Mouse (Mus musculus): ENCODE results near the gene Dnaaf5. TPM values are rescaled to one million over a fixed set of nuclear protein-coding genes. Genes with fewer than 3 reads are reported as not detected.

Gene Dnaaf5
- 9.5 and 12.5 TPM in 2 replicates for polyA plus RNA-seq (2016; fragmentation: Nextera tagmentation; extraction: Ambion mirVana)

GRCm38 (mm10) chr5:139149681-139150602 is at the start of gene Dnaaf5, which contains the start of gene Prkar1b:
Gene Dnaaf5, plus strand, starts transcription at chr5:139150223.
Gene Prkar1b, minus strand, starts transcription at chr5:139150001.
- WGBS: under 1% methylated on average over 87 of the region's 87 CpGs
- Histone ChIP-seq H3K9me3 (no peaks in the 10 kb centered on the region), H3K4me3 (peak within 1 kb of the TSS; percentile 94), H3K4me1 (peaks cover 19% of the 10 kb centered on the region), H3K27me3 (ENCODE audit: insufficient read depth, poor library complexity, severe bottlenecking) (no peaks in the 10 kb centered on the region), H3K27ac (peak within 1 kb of the TSS; percentile 87), H3K36me3 (peaks cover 36% of the 10 kb centered on the region)
- DNase-seq (ENCODE audit: low spot score): peak; percentile 100

- Histone ChIP-seq H3K36me3 (no peaks in the 10 kb centered on the region), H3K9me3 (no peaks in the 10 kb centered on the region), H3K4me1 (peaks cover 16% of the 10 kb centered on the region), H3K27me3 (ENCODE audit: insufficient read depth, poor library complexity, severe bottlenecking) (0 out of 2 replicates have a peak, but pooled peaks cover 4% of the 10 kb centered on the region), H3K27ac (0 out of 2 replicates have a peak overlapping the region, but pooled peaks have one; percentile 24), H3K4me3 (no peak overlapping the region)
- 59% methylated on average over 6 of the region's 6 CpGs for WGBS
- no peak for DNase-seq (ENCODE audit: low spot score)
Observed at GRCm38 (mm10) chr5:139101783-139102182, 48.2 kb upstream of the Dnaaf5 start.

GRCm38 (mm10) chr5:139107815-139108214 is 42.2 kb upstream of the Dnaaf5 start:
- WGBS: 80% methylated on average over 9 of the region's 9 CpGs
- H3K4me3 ChIP-seq: no peak overlapping the region
- H3K36me3 ChIP-seq: no peaks in the 10 kb centered on the region
- no peaks in the 10 kb centered on the region for H3K4me1 ChIP-seq
- no peak overlapping the region for H3K27ac ChIP-seq
- no peaks in the 10 kb centered on the region for H3K9me3 ChIP-seq
- DNase-seq (ENCODE audit: low spot score): no peak
- H3K27me3 ChIP-seq (ENCODE audit: insufficient read depth, poor library complexity, severe bottlenecking): peaks cover 3% of the 10 kb centered on the region

GRCm38 (mm10) chr5:139110140-139110855 is 39.7 kb upstream of the Dnaaf5 start:
- Histone ChIP-seq H3K4me1 (no peaks in the 10 kb centered on the region), H3K27ac (no peak overlapping the region), H3K4me3 (no peak overlapping the region), H3K27me3 (ENCODE audit: insufficient read depth, poor library complexity, severe bottlenecking) (peaks cover 3% of the 10 kb centered on the region), H3K36me3 (no peaks in the 10 kb centered on the region), H3K9me3 (no peaks in the 10 kb centered on the region)
- DNase-seq (ENCODE audit: low spot score): no peak
- 82% methylated on average over 2 of the region's 2 CpGs for WGBS

- DNase-seq (ENCODE audit: low spot score): no peak
- WGBS: 81% methylated on average over 9 of the region's 9 CpGs
- H3K4me3 ChIP-seq: no peak overlapping the region
- peaks cover 3% of the 10 kb centered on the region for H3K27me3 ChIP-seq (ENCODE audit: insufficient read depth, poor library complexity, severe bottlenecking)
- H3K36me3 ChIP-seq: no peaks in the 10 kb centered on the region
- H3K4me1 ChIP-seq: no peaks in the 10 kb centered on the region
- H3K9me3 ChIP-seq: no peaks in the 10 kb centered on the region
- H3K27ac ChIP-seq: no peak overlapping the region
Observed at GRCm38 (mm10) chr5:139111991-139112390, 38.0 kb upstream of the Dnaaf5 start.

- Histone ChIP-seq H3K27me3 (ENCODE audit: insufficient read depth, poor library complexity, severe bottlenecking) (peaks cover 1% of the 10 kb centered on the region), H3K9me3 (no peaks in the 10 kb centered on the region), H3K27ac (no peak overlapping the region), H3K36me3 (no peaks in the 10 kb centered on the region), H3K4me3 (no peak overlapping the region), H3K4me1 (no peaks in the 10 kb centered on the region)
- DNase-seq (ENCODE audit: low spot score): no peak
- 73% methylated on average over 9 of the region's 9 CpGs for WGBS
Observed at GRCm38 (mm10) chr5:139112418-139112817, 37.6 kb upstream of the Dnaaf5 start.

GRCm38 (mm10) chr5:139114876-139115275 is 35.1 kb upstream of the Dnaaf5 start:
- H3K36me3 ChIP-seq: no peaks in the 10 kb centered on the region
- no peak for DNase-seq (ENCODE audit: low spot score)
- H3K4me3 ChIP-seq: no peak overlapping the region
- no peaks in the 10 kb centered on the region; the same call in 1 of the 2 replicates for H3K27me3 ChIP-seq (ENCODE audit: insufficient read depth, poor library complexity, severe bottlenecking)
- H3K9me3 ChIP-seq: no peaks in the 10 kb centered on the region
- peaks cover 12% of the 10 kb centered on the region for H3K4me1 ChIP-seq
- H3K27ac ChIP-seq: no peak overlapping the region
- WGBS: 84% methylated on average over 4 of the region's 4 CpGs

- no peaks in the 10 kb centered on the region for H3K9me3 ChIP-seq
- no peaks in the 10 kb centered on the region; the same call in 1 of the 2 replicates for H3K27me3 ChIP-seq (ENCODE audit: insufficient read depth, poor library complexity, severe bottlenecking)
- WGBS: 87% methylated on average over 7 of the region's 7 CpGs
- no peak overlapping the region for H3K4me3 ChIP-seq
- no peaks in the 10 kb centered on the region for H3K36me3 ChIP-seq
- peaks cover 12% of the 10 kb centered on the region for H3K4me1 ChIP-seq
- no peak overlapping the region for H3K27ac ChIP-seq
- no peak for DNase-seq (ENCODE audit: low spot score)
Observed at GRCm38 (mm10) chr5:139115507-139115906, 34.5 kb upstream of the Dnaaf5 start.

GRCm38 (mm10) chr5:139118139-139118960 is 31.7 kb upstream of the Dnaaf5 start:
- 60% methylated on average over 5 of the region's 5 CpGs for WGBS
- DNase-seq (ENCODE audit: low spot score): no peak
- no peak overlapping the region for H3K4me3 ChIP-seq
- H3K27ac ChIP-seq: 0 out of 2 replicates have a peak overlapping the region, but pooled peaks have one; percentile 16
- peaks cover 12% of the 10 kb centered on the region for H3K4me1 ChIP-seq
- H3K36me3 ChIP-seq: no peaks in the 10 kb centered on the region
- H3K9me3 ChIP-seq: no peaks in the 10 kb centered on the region
- no peaks in the 10 kb centered on the region for H3K27me3 ChIP-seq (ENCODE audit: insufficient read depth, poor library complexity, severe bottlenecking)

- Histone ChIP-seq H3K27ac (0 out of 2 replicates have a peak overlapping the region, but pooled peaks have one; percentile 16), H3K4me1 (peaks cover 12% of the 10 kb centered on the region), H3K9me3 (no peaks in the 10 kb centered on the region), H3K36me3 (no peaks in the 10 kb centered on the region), H3K27me3 (ENCODE audit: insufficient read depth, poor library complexity, severe bottlenecking) (no peaks in the 10 kb centered on the region), H3K4me3 (no peak overlapping the region)
- no peak for DNase-seq (ENCODE audit: low spot score)
- 45% methylated on average over 2 of the region's 2 CpGs for WGBS
Observed at GRCm38 (mm10) chr5:139118961-139119276, 31.1 kb upstream of the Dnaaf5 start.

- no peaks in the 10 kb centered on the region for H3K36me3 ChIP-seq
- no peak overlapping the region for H3K27ac ChIP-seq
- H3K4me3 ChIP-seq: no peak overlapping the region
- H3K9me3 ChIP-seq: no peaks in the 10 kb centered on the region
- WGBS: 73% methylated on average over 3 of the region's 3 CpGs
- no peak for DNase-seq (ENCODE audit: low spot score)
- H3K27me3 ChIP-seq (ENCODE audit: insufficient read depth, poor library complexity, severe bottlenecking): peaks cover 36% of the 10 kb centered on the region
- H3K4me1 ChIP-seq: peaks cover 12% of the 10 kb centered on the region
Observed at GRCm38 (mm10) chr5:139125717-139126116, 24.3 kb upstream of the Dnaaf5 start.

GRCm38 (mm10) chr5:139128476-139129065 is 21.5 kb upstream of the Dnaaf5 start:
- H3K9me3 ChIP-seq: no peaks in the 10 kb centered on the region
- no peaks in the 10 kb centered on the region for H3K36me3 ChIP-seq
- H3K4me3 ChIP-seq: peak overlapping the region; percentile 77
- no peak for DNase-seq (ENCODE audit: low spot score)
- H3K27me3 ChIP-seq (ENCODE audit: insufficient read depth, poor library complexity, severe bottlenecking): peaks cover 48% of the 10 kb centered on the region
- WGBS: 42% methylated on average over 12 of the region's 12 CpGs
- no peak overlapping the region for H3K27ac ChIP-seq
- peaks cover 16% of the 10 kb centered on the region for H3K4me1 ChIP-seq

All from heart, embryonic 10.5 days (tissue).